31 mouse cellular contexts compared by ENCODE assay signal in genomic region chr3:103572526-103572925, GRCm38 (mm10). TPM values are rescaled to one million over a fixed set of nuclear protein-coding genes. Genes with fewer than 3 reads are reported as not detected.
DNase-seq lines count a peak whose midpoint lies in the region; ATAC-seq and TF ChIP-seq lines count a peak whose summit lies in the region.
"Had no signal": no experiment of that assay in that cellular context is flagged by ENCODE, and none has a peak within 500 bp of the region (broad histone marks: within the 10 kb centered on the region; RNA-seq: fewer than 3 reads in every experiment).

No protein-coding gene starts in this region.

- 73% methylated on average over 4 of the region's 4 CpGs for WGBS in neural tube, embryonic 13.5 days
- WGBS in neural tube, embryonic 15.5 days = 75% methylated on average over 4 of the region's 4 CpGs

- no peaks in the 10 kb centered on the region for H3K9me3 ChIP-seq in neural tube, embryonic 13.5 days
- no peaks in the 10 kb centered on the region for H3K9me3 ChIP-seq in neural tube, embryonic 15.5 days (replicated peaks)
- H3K9me3 ChIP-seq: embryonic facial prominence, embryonic 10.5 days; embryonic facial prominence, embryonic 13.5 days; forebrain, embryonic 12.5 days; forebrain, embryonic 15.5 days; G1E; hindbrain, embryonic 12.5 days; hindbrain, embryonic 15.5 days had no signal

- H3K4me3 ChIP-seq in neural tube, embryonic 13.5 days = no peak overlapping the region
- no peak overlapping the region for H3K4me3 ChIP-seq in neural tube, embryonic 15.5 days (replicated peaks)
- H3K4me3 ChIP-seq in left cerebral cortex, adult 2 months = no peak overlapping the region
- H3K4me3 ChIP-seq: embryonic facial prominence, embryonic 13.5 days; erythroblast, embryonic 14.5 days had no signal

- peaks cover 46% of the 10 kb centered on the region for H3K4me1 ChIP-seq in neural tube, embryonic 13.5 days (replicated peaks)
- peaks cover 46% of the 10 kb centered on the region for H3K4me1 ChIP-seq in neural tube, embryonic 15.5 days

- no peak for TF ChIP-seq CTCF in left cerebral cortex, adult 2 months (IDR thresholded peaks at IDR 0.05)

- H3K36me3 ChIP-seq in neural tube, embryonic 13.5 days = no peaks in the 10 kb centered on the region
- no peaks in the 10 kb centered on the region for H3K36me3 ChIP-seq in neural tube, embryonic 15.5 days
- H3K36me3 ChIP-seq: embryonic facial prominence, embryonic 10.5 days; embryonic facial prominence, embryonic 13.5 days; forebrain, embryonic 12.5 days; forebrain, embryonic 15.5 days; G1E; hindbrain, embryonic 12.5 days; hindbrain, embryonic 15.5 days had no signal

- H3K27me3 ChIP-seq in neural tube, embryonic 13.5 days = peaks cover 69% of the 10 kb centered on the region
- H3K27me3 ChIP-seq in neural tube, embryonic 15.5 days (replicated peaks) = peaks cover 21% of the 10 kb centered on the region

- intact Hi-C loops in left cerebral cortex, adult 2 months (cut with DNase I) = no loop called here

- peak; percentile 50 for DNase-seq in cerebellum, adult 11-12 months
- no peak for DNase-seq in cerebellum, postnatal 4 days (ENCODE audit: low spot score in 2 of 2)
- DNase-seq in cerebellum, adult 8-10 months = peak; percentile 38
- peak; percentile 43 to 54 for DNase-seq in cerebellum, postnatal 10 days
- DNase-seq in adrenal gland, adult (ENCODE audit: inconsistent age in 2 of 2, low spot score in 1 of 2) = no peak
- no peak for DNase-seq in left cerebral cortex, adult 2 months (ENCODE audit: extremely low spot score in 1 of 2, low spot score in 2 of 2)
- DNase-seq: adrenal gland, adult 8-10 months; adrenal gland, postnatal 25 days; B cell, adult 2 months; gastrocnemius, postnatal 25 days; kidney, adult 2 months had no signal

- peak overlapping the region; percentile 49; the same call in 1 of the 2 replicates for H3K4me2 ChIP-seq in neural tube, embryonic 13.5 days
- no peak overlapping the region for H3K4me2 ChIP-seq in neural tube, embryonic 15.5 days

- H3K9ac ChIP-seq in neural tube, embryonic 13.5 days = no peak overlapping the region
- H3K9ac ChIP-seq in neural tube, embryonic 15.5 days (replicated peaks) = no peak overlapping the region
- H3K9ac ChIP-seq: embryonic facial prominence, embryonic 13.5 days; forebrain, embryonic 12.5 days; hindbrain, embryonic 12.5 days had no signal

- no peak for ATAC-seq in neural tube, embryonic 13.5 days (ENCODE audit: low read depth)
- no peak for ATAC-seq in neural tube, embryonic 15.5 days (ENCODE audit: low FRiP score)
- ATAC-seq: forebrain, embryonic 15.5 days; inflammation-experienced regulatory T-cells, adult 6 months; intestine, embryonic 16.5 days had no signal

- no peak overlapping the region for H3K27ac ChIP-seq in neural tube, embryonic 13.5 days (replicated peaks)
- no peak overlapping the region for H3K27ac ChIP-seq in neural tube, embryonic 15.5 days (replicated peaks)
- no peak overlapping the region for H3K27ac ChIP-seq in left cerebral cortex, adult 2 months
- H3K27ac ChIP-seq: embryonic facial prominence, embryonic 10.5 days; embryonic facial prominence, embryonic 13.5 days; forebrain, embryonic 12.5 days; forebrain, embryonic 15.5 days; hindbrain, embryonic 12.5 days; hindbrain, embryonic 15.5 days had no signal

RNA-seq across cellular contexts. Expression of gene Syt6, which starts 2.5 kb away (rescaled TPM):
- 9.3 and 11.8 TPM in 2 replicates for polyA plus RNA-seq in neural tube, embryonic 13.5 days (2015; fragmentation: Nextera tagmentation; extraction: Ambion mirVana)
- 11.8 and 14.1 TPM in 2 replicates for polyA plus RNA-seq in neural tube, embryonic 15.5 days (2015; fragmentation: Nextera tagmentation; extraction: Ambion mirVana)
- 10 to 100 TPM; 12.4 to 14.4 TPM for total RNA-seq in left cerebral cortex, adult 2 months (2021)
- total RNA-seq: adrenal gland, adult 8-10 months; adrenal gland, postnatal 25 days; CH12.LX; common myeloid progenitor, adult 5-6 weeks; gastrocnemius, adult 8-10 months; gastrocnemius, postnatal 25 days; granulocyte monocyte progenitor cell, adult 5-6 weeks; heart, adult 8-10 months; heart, postnatal 25 days; hematopoietic stem cell, adult 5-6 weeks had no signal
- polyA plus RNA-seq: erythroblast, embryonic 14.5 days; G1E; heart, postnatal 0 days; inflammation-experienced regulatory T-cells, adult 6 months; kidney, adult 2 months had no signal

Comparison
In these comparisons a context has a peak if more than half of its experiments do, and no peak if none do; other contexts are left out.
1. DNase-seq: peak in cerebellum, adult 11-12 months (single experiment), cerebellum, adult 8-10 months (single experiment) and cerebellum, postnatal 10 days (2 of 2); none in cerebellum, postnatal 4 days (0 of 2), adrenal gland, adult (0 of 2) and left cerebral cortex, adult 2 months (0 of 2).